Mouse (Mus musculus) myocyte (in vitro differentiated cells): ENCODE results near the gene Slc25a21.

ENCODE experiments used
- CEBPB ChIP-seq: IDR thresholded peaks from 2 replicates; pipeline ENCODE4 v1.6.1; 2011; ENCODE audit warnings: mild to moderate bottlenecking, moderate library complexity; ENCODE audit not compliant: poor library complexity, insufficient read depth, severe bottlenecking
- E2F4 ChIP-seq: IDR thresholded peaks from one replicate; pipeline ENCODE4 v1.6.1; 2011; ENCODE audit warnings: mild to moderate bottlenecking, control low read depth, moderate library complexity; ENCODE audit not compliant: insufficient read depth
- MAX ChIP-seq: IDR thresholded peaks from one replicate; pipeline ENCODE4 v1.6.1; 2011; ENCODE audit warnings: low read depth, mild to moderate bottlenecking, control low read depth
- MYOD1 ChIP-seq, 3 experiments: IDR thresholded peaks; one replicate each; pipeline ENCODE4 v1.6.1; 2011; ENCODE audit warnings: control low read depth in 2 of 3, low read depth in 2 of 3, mild to moderate bottlenecking in 2 of 3, moderate library complexity in 1 of 3; ENCODE audit not compliant: insufficient read length in 2 of 3, control insufficient read depth in 1 of 3
- POLR2A ChIP-seq: IDR thresholded peaks from one replicate; pipeline ENCODE4 v1.6.1; 2011; ENCODE audit warnings: low read depth, mild to moderate bottlenecking, control low read depth, moderate library complexity; ENCODE audit not compliant: insufficient read length
- POLR2AphosphoS2 ChIP-seq: IDR thresholded peaks from one replicate; pipeline ENCODE4 v1.6.1; 2011; ENCODE audit warnings: low read depth, control low read depth; ENCODE audit not compliant: insufficient read length
- REST ChIP-seq: IDR thresholded peaks from one replicate; pipeline ENCODE4 v1.6.1; 2011; ENCODE audit warnings: mild to moderate bottlenecking, control low read depth, moderate library complexity; ENCODE audit not compliant: insufficient read depth, insufficient read length
- SRF ChIP-seq: IDR thresholded peaks from one replicate; pipeline ENCODE4 v1.6.1; 2011; ENCODE audit warnings: low read depth; ENCODE audit not compliant: control insufficient read depth, insufficient read length
- TCF12 ChIP-seq: IDR thresholded peaks from one replicate; pipeline ENCODE4 v1.6.1; 2011; ENCODE audit warnings: mild to moderate bottlenecking, control low read depth; ENCODE audit not compliant: poor library complexity, insufficient read depth, severe bottlenecking
- TCF3 ChIP-seq: IDR thresholded peaks from one replicate; pipeline ENCODE4 v1.6.1; 2011; ENCODE audit warnings: low read depth, control low read depth; ENCODE audit not compliant: insufficient read length
- USF1 ChIP-seq: IDR thresholded peaks from one replicate; pipeline ENCODE4 v1.6.1; 2011; ENCODE audit warnings: low read depth, mild to moderate bottlenecking, control low read depth, moderate library complexity

DNA sequence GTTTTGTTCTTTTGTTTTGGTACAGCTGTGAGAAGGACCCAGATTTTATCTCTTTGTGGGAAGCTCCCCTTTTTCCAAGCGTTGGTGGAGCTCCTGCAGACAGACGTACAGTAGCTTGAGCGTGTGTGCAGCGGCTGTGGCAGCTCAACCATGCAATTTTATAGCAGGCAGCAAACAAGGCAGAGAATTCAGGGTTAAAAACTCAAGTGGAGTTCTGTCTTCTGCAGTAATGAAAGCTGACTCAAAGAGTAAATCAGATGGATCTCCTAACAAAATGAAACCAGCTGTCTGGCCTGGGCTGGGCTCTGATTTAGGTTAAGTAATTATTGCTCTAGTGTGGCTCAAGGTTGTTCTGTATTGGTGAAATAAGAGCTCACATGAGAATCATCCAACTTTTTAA is 120.7 kb downstream of the Slc25a21 start:
- TF ChIP-seq POLR2A (no peak), USF1 (no peak), POLR2AphosphoS2 (no peak), TCF3 (no peak), REST (no peak), E2F4 (no peak), CEBPB (no peak), TCF12 (no peak), SRF (no peak), MYOD1 (IDR thresholded peaks at IDR 0.05; ENCODE audit: control insufficient read depth in 1 of 3, insufficient read length in 2 of 3, low read depth in 2 of 3) (no peak), MAX (no peak)
